20 mouse cellular contexts compared by ENCODE assay signal in genomic region chr6:147646401-147646968, GRCm38 (mm10).
DNase-seq lines count a peak whose midpoint lies in the region; ATAC-seq lines count a peak whose summit lies in the region.
"Had no signal": no experiment of that assay in that cellular context is flagged by ENCODE, and none has a peak within 500 bp of the region (broad histone marks: within the 10 kb centered on the region; RNA-seq: fewer than 3 reads in every experiment).

No protein-coding gene starts in this region.

- 55% methylated on average over 11 of the region's 11 CpGs for WGBS in kidney, embryonic 15.5 days
- 46% methylated on average over 11 of the region's 11 CpGs for WGBS in embryonic facial prominence, embryonic 11.5 days
- WGBS in embryonic facial prominence, embryonic 15.5 days, result 28% methylated on average over 11 of the region's 11 CpGs

- H3K27me3 ChIP-seq in kidney, embryonic 15.5 days, result no peaks in the 10 kb centered on the region
- no peaks in the 10 kb centered on the region for H3K27me3 ChIP-seq in embryonic facial prominence, embryonic 11.5 days (ENCODE audit: control insufficient read depth, insufficient read depth, low read length)
- H3K27me3 ChIP-seq in embryonic facial prominence, embryonic 15.5 days, result no peaks in the 10 kb centered on the region
- H3K27me3 ChIP-seq: CH12.LX; forebrain, embryonic 13.5 days; heart, embryonic 12.5 days; hindbrain, embryonic 15.5 days had no signal

- no peak overlapping the region for H3K9ac ChIP-seq in kidney, embryonic 15.5 days
- H3K9ac ChIP-seq in embryonic facial prominence, embryonic 11.5 days (replicated peaks; ENCODE audit: low read length), result no peak overlapping the region
- H3K9ac ChIP-seq in embryonic facial prominence, embryonic 15.5 days, result no peak overlapping the region
- H3K9ac ChIP-seq: forebrain, embryonic 13.5 days; forebrain, postnatal 0 days; heart, embryonic 12.5 days; hindbrain, embryonic 15.5 days had no signal

- ATAC-seq in kidney, embryonic 15.5 days (replicated peaks; ENCODE audit: low FRiP score), result 0 out of 2 replicates have a peak, but pooled peaks have one; percentile 54
- ATAC-seq in embryonic facial prominence, embryonic 11.5 days (replicated peaks; ENCODE audit: insufficient number of reproducible peaks, low FRiP score, low TSS enrichment, low read depth), result no peak
- ATAC-seq in embryonic facial prominence, embryonic 15.5 days (ENCODE audit: insufficient number of reproducible peaks, low FRiP score, low TSS enrichment, low read depth), result 0 out of 2 replicates have a peak, but pooled peaks have one; percentile 53
- no peak for ATAC-seq in inflammation-experienced regulatory T-cells, adult 6 months
- ATAC-seq: activated CD4-positive, CD25-positive, alpha-beta regulatory T cell, adult 4 months; forebrain, embryonic 13.5 days; forebrain, postnatal 0 days; intestine, postnatal 0 days; Patski had no signal

- H3K27ac ChIP-seq in kidney, embryonic 15.5 days, result no peak overlapping the region
- no peak overlapping the region for H3K27ac ChIP-seq in embryonic facial prominence, embryonic 11.5 days (replicated peaks; ENCODE audit: low read depth, low read length)
- H3K27ac ChIP-seq in embryonic facial prominence, embryonic 15.5 days (replicated peaks), result no peak overlapping the region
- H3K27ac ChIP-seq: forebrain, embryonic 13.5 days; hindbrain, embryonic 15.5 days had no signal

- no peak overlapping the region for H3K4me3 ChIP-seq in kidney, embryonic 15.5 days (replicated peaks)
- H3K4me3 ChIP-seq in embryonic facial prominence, embryonic 11.5 days (ENCODE audit: low read depth, low read length), result no peak overlapping the region
- no peak overlapping the region for H3K4me3 ChIP-seq in embryonic facial prominence, embryonic 15.5 days (replicated peaks)
- H3K4me3 ChIP-seq: forebrain, embryonic 13.5 days; heart, embryonic 12.5 days; hindbrain, embryonic 15.5 days had no signal

- peak; percentile 25 to 41 for DNase-seq in gastrocnemius, adult 8-10 months (ENCODE audit: low spot score in 2 of 2)
- no peak for DNase-seq in gastrocnemius, postnatal 36 days
- no peak for DNase-seq in kidney, postnatal 10 days
- peak; percentile 17 for DNase-seq in embryonic facial prominence, embryonic 11.5 days (ENCODE audit: low spot score)
- DNase-seq: adrenal gland, postnatal 14 days; cerebellum, adult 11-12 months; cerebellum, adult 9-10 months; cerebellum, postnatal 25 days; forebrain, postnatal 0 days; heart, postnatal 36 days had no signal

- H3K4me2 ChIP-seq in kidney, embryonic 15.5 days, result no peak overlapping the region
- no peak overlapping the region for H3K4me2 ChIP-seq in embryonic facial prominence, embryonic 11.5 days (ENCODE audit: low read depth, low read length)
- H3K4me2 ChIP-seq in embryonic facial prominence, embryonic 15.5 days (replicated peaks), result no peak overlapping the region
- H3K4me2 ChIP-seq: forebrain, embryonic 13.5 days; heart, embryonic 12.5 days; hindbrain, embryonic 15.5 days had no signal

- H3K36me3 ChIP-seq in kidney, embryonic 15.5 days, result no peaks in the 10 kb centered on the region
- no peaks in the 10 kb centered on the region for H3K36me3 ChIP-seq in embryonic facial prominence, embryonic 11.5 days (replicated peaks; ENCODE audit: control insufficient read depth, insufficient read depth, low read depth, low read length)
- H3K36me3 ChIP-seq in embryonic facial prominence, embryonic 15.5 days, result no peaks in the 10 kb centered on the region
- H3K36me3 ChIP-seq: heart, embryonic 12.5 days; hindbrain, embryonic 15.5 days had no signal

- no peaks in the 10 kb centered on the region for H3K4me1 ChIP-seq in kidney, embryonic 15.5 days
- H3K4me1 ChIP-seq in embryonic facial prominence, embryonic 11.5 days (ENCODE audit: control insufficient read depth, insufficient read depth, low read length), result no peaks in the 10 kb centered on the region
- peaks cover 8% of the 10 kb centered on the region; the same call in 1 of the 2 replicates for H3K4me1 ChIP-seq in embryonic facial prominence, embryonic 15.5 days
- H3K4me1 ChIP-seq: forebrain, embryonic 13.5 days; heart, embryonic 12.5 days; hindbrain, embryonic 15.5 days had no signal

- no peaks in the 10 kb centered on the region for H3K9me3 ChIP-seq in kidney, embryonic 15.5 days (replicated peaks)
- H3K9me3 ChIP-seq in embryonic facial prominence, embryonic 11.5 days (replicated peaks; ENCODE audit: control insufficient read depth, low read length), result no peaks in the 10 kb centered on the region
- H3K9me3 ChIP-seq in embryonic facial prominence, embryonic 15.5 days (replicated peaks), result no peaks in the 10 kb centered on the region
- H3K9me3 ChIP-seq: forebrain, embryonic 13.5 days; heart, embryonic 12.5 days; hindbrain, embryonic 15.5 days had no signal

- intact Hi-C loops in gastrocnemius, postnatal 36 days (cut with DNase I), result no loop called here

Comparison
In these comparisons a context has a peak if more than half of its experiments do, and no peak if none do; other contexts are left out.
1. DNase-seq: peak in gastrocnemius, adult 8-10 months (2 of 2) and embryonic facial prominence, embryonic 11.5 days (single experiment); none in gastrocnemius, postnatal 36 days (0 of 2) and kidney, postnatal 10 days (single experiment).
2. ATAC-seq: peak in kidney, embryonic 15.5 days (single experiment) and embryonic facial prominence, embryonic 15.5 days (single experiment); none in embryonic facial prominence, embryonic 11.5 days (single experiment) and inflammation-experienced regulatory T-cells, adult 6 months (single experiment).